Mouse (Mus musculus) kidney, adult 9 months (tissue): Measurements from ENCODE around the gene Socs7.
"Not testable (repeated sequence)": the region's sequence is repeated elsewhere in the genome, so short reads cannot be mapped to it uniquely, and the experiment has no call there.

Source experiments
- DNase-seq: peaks from one replicate; pipeline ENCODE4 v3.0.0; 2022

The Socs7 gene

GRCm38 (mm10) chr11:97361948-97362648 is at the start of gene Socs7:
TSS of gene Socs7 (plus strand) at chr11:97362551.
- peak; percentile 95 for DNase-seq

GRCm38 (mm10) chr11:97312871-97313270 is 49.5 kb upstream of the Socs7 start:
- not testable (repeated sequence) for DNase-seq

GRCm38 (mm10) chr11:97314110-97314509 is 48.2 kb upstream of the Socs7 start:
- peak; percentile 42 for DNase-seq

GRCm38 (mm10) chr11:97314751-97315503 is 47.4 kb upstream of the Socs7 start:
- no peak for DNase-seq

DNA sequence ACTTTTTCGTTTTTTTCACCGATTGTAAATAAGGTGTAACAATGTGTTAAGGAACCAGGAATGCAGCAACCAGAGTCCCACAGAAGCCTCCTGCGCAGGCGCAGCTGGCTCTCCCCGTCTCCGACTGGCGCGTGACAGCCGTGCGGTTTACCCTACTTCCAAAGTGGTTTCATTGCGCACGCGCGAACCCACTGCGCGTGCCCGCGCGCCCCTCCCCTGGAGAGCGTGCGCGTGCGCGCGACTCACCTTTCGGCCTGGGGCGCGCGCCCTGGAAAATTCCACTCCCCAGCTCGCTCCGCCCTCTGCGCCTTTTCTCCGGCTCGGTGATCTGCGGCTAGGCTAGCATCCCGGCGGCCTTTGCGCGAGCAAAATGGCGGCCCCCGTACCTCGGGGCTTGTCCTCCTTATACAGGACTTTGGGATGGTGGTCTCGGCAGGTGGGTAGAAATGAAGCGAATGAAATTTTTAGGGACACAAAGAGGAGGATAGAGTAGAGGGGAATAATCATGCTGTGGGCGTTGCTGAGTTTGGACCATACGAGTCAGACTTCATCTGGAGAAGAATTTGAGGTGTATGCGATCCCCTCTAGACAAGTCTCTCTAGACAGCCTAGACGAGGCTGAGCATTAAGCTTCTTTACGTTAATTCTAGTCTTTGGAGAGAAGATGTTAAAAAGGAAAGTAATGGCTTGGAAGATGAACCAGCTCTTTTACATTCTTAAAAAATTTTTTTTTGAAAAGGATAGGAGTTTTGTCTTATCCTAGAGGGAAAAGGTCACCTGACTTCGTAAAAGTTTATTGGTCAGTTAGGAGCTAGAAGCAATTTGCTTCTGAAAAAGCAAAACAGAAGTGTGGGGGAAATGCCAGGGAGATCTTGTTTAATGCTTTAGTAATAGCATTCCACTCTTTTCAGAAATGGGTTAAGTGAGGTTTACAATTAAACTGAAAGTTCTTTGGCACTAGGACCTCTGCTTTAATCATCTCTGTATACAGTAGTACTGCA is 46.5 kb upstream of the Socs7 start, which contains the start of gene Mrpl45:
Gene Mrpl45, plus strand, starts transcription at position 213 of the 1,000 bp plus-strand sequence.
- DNase-seq, result peak; percentile 100

DNA sequence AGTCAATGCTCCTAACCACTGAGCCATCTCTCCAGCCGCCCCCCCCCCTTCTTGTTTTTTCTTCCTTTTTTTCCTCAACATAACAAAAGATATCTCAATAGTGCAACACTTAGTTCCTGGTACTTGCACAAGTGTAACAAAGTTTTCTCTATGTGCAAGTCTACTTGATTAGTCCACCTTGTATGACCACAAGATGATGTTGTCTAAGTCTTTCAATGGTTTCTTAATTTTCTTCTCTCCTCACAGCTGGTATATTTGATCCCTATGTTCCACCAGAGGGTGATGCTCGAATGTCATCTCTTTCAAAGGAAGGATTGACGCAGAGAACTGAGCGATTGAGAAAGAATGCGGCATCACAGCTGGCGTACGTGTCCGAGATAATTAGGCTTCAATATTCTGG is 41.2 kb upstream of the Socs7 start:
- no peak for DNase-seq

DNA sequence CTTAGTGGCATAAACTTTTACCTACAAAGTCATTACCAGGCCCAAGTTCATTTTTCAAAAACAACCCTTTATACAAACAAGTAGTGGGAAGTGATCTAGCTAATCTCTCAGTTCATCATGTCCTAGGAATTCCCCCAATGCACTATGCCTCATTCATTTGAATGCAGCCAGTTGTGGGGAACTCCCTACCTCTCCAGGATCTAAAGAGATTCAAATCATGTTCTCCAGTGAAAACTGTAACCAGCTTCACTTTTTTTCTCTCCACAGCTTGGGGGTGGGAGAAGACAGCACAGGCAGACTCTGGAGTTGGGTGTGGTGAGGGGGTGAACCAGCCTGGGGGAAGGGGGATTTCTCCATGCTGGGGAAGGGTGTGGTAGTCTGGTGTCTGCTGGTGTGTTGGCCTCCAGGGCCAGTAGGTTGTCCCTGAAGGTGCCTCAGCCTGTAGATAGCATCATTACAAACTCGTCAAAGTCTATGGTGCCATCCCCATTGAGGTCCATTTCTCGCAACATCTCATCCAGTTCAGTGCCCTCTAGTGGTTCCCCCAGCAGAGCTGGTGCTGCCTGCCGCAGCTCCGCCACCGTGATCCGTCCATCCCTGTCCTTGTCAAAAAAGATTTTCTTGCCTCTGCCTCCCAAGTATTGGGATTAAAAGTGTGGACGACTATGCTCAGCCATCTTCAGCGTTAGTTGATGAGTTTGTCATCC is 40.3 kb upstream of the Socs7 start:
- DNase-seq, result not testable (repeated sequence)

- no peak for DNase-seq
Measured at GRCm38 (mm10) chr11:97325224-97325623, 37.1 kb upstream of the Socs7 start.

DNA sequence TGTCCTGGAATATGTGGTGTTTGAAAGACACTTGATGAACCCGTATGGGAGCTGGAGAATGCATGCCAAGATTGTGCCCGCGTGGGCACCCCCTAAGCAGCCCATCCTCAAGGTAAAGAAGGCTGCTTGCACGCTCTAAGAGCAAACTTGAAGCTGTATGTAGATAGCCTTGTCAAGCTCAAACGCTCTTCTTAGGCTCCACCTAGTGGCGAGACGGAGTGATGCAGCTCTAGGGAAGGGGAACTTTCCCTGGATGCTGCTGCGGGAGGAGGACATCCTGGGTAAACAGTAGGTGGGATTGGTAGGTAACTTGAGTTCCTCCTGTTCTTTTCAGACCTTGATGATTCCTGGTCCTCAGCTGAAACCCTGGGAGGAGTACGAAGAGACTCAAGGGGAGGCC is 34.2 kb upstream of the Socs7 start:
- DNase-seq, result peak; percentile 54

DNA sequence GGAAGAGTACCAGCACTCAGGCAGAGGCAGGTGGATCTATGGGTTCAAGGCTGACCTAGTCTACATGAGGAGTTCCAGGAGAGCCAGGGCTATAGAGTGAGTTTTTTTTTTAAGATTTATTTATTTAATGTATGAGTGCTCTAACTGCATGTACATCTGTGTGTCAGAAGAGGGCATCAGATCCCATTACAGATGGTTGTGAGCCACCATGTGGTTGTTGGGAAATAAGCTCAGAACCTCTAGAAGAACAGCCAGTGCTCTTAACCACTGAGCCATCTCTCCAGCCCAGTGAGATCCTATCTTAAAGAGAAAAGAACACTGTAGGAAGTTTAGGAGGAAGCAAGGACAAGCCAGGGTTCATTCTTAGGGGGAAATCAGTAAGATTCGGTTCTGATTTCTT is 32.0 kb upstream of the Socs7 start:
- DNase-seq, result no peak

- DNase-seq, result no peak
Measured at GRCm38 (mm10) chr11:97331231-97332190, 30.8 kb upstream of the Socs7 start.

- DNase-seq, result peak; percentile 74
Measured at GRCm38 (mm10) chr11:97333044-97333443, 29.3 kb upstream of the Socs7 start.

- DNase-seq, result no peak
Measured at GRCm38 (mm10) chr11:97333896-97334295, 28.5 kb upstream of the Socs7 start.

- peak; percentile 51 for DNase-seq
Measured at GRCm38 (mm10) chr11:97334400-97334799, 28.0 kb upstream of the Socs7 start.

DNA sequence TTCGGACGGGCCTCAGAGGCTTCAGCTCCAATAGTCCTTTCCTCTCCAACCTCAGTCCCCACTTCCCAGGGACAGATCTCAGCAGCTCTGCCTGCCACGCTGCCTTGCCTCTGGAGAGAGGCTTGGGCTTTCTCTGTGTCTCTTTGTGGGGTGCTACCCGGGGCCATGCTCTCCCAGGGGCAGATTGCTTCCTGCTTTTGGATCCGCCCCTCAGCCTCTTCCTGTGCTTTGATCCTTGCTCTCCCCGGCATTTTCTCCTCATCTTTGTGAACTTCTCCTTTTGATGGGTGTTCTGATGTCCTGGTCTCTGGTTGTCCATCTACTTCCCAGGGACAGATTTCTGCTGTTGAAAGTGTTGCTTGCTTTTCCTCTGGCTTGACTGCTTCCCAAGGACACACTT is 26.1 kb upstream of the Socs7 start:
- no peak for DNase-seq

- no peak for DNase-seq
Measured at GRCm38 (mm10) chr11:97336751-97337345, 25.5 kb upstream of the Socs7 start.

GRCm38 (mm10) chr11:97337363-97337762 is 25.0 kb upstream of the Socs7 start:
- peak; percentile 73 for DNase-seq

DNA sequence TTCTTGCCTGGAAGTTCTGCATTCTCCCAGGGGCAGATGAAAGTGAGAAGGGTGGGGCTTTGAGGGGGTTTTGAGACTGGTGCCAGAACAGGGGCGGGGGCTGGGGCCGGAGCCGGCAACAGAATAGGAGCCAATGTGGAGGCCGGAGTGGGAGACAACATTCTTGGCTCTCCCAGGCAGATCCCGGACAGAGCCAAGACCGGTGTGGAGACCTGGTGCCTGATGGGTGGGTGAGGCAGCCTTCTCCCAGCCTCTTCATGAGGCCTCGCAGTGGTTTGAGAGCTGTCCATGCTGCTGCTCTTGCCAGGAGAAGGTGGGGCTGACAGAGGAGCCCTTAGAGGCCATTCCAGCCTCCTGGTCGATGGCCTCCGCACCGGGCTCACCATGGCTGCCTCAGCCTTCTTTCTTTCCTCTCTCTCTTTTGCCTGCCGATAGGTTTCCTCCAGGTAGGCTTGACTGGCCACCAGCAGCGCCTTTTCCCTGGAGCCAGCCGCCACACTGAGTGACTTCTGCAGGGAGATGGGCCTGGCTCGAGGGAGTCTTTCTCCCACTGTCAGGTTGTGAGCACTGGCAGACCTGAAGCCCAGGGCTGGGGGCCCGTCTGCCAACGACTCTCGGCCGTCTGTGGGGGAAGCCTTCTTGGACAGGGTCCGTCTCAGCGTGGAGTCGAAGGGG is 23.9 kb upstream of the Socs7 start:
- no peak for DNase-seq

DNA sequence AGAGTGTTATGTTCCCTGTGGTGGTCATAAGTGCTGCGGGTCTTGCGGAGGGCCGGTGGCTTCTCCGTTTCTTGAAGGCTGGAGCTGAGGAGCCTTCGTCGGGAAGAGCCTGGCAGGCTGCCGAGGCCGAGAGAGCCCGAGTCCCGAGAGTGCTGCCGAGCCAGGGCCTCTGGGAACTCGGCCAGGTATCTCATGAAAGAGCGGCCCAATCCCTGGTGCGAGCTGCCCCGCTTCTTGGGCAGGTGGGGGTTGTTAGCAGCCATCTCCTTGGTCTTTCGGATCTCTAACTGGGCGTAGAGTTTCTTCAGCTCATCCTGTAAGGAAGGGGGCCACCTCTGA is 23.4 kb upstream of the Socs7 start:
- DNase-seq, result peak; percentile 79

DNA sequence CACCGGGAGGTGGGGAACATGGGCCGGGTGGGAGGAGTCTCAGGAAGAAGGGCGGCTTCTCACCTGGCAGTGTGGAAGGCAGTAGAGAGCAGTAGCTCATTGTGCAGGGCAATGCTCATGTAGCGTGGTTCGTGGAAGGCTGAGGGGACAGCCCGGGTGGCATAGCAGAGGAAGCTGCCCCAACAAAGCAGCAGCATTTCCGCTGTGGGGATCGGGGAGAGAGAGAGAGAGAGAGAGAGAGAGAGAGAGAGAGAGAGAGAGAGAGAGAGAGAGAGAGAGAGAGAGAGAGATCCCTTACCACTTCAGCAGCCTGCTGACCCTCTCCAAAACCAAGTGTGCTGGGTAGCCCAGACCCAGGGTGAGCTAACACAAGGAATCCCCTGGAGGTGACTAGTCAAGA is 19.2 kb upstream of the Socs7 start:
- DNase-seq, result no peak
